Mouse (Mus musculus): ENCODE measurements at regions not wholly inside any gene's neighbourhood (a gene's known extent, or its start where the extent isn't known, plus 50 kb on each side); places are given as distances from the start of the nearest gene placed in this dataset.

DNA sequence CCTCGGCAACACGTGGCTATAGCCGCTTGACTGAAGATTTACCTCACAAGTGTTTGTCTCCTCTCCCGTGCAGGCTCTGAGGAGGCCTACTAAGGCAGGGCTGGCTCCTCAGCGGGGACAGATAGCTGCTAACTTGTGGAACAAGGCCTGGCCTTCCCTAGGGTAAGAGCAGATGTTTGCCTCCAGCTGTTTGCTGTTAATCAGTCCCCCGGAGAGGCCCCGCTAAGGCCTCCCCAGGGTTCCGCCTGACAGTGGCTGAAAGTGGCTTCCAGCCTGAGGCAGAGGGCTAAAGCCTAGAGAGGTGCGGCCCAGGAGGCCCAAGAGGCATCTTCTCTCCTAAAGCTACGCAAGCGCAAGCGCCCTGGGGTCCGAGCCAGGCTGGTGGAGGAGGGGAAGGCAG lies 52.1 kb upstream of the Dlx4 start:
- no peak overlapping the region for H3K4me3 ChIP-seq (ENCODE audit: insufficient read depth in 1 of 2, low read depth in 2 of 2, low read length in 2 of 2)
- 38% methylated on average over 13 of the region's 13 CpGs for WGBS (ENCODE audit: insufficient replicate concordance)
- no peak overlapping the region for H3K27ac ChIP-seq
- H3K9me3 ChIP-seq (ENCODE audit: control insufficient read depth, low read length) = no peaks in the 10 kb centered on the region
- peaks cover 19% of the 10 kb centered on the region for H3K27me3 ChIP-seq (ENCODE audit: control insufficient read depth, insufficient read depth, low read length)
- DNase-seq (ENCODE audit: low read depth in 3 of 3, low spot score in 3 of 3) = no peak
- no peak for TF ChIP-seq EP300 (IDR thresholded peaks at IDR 0.05; ENCODE audit: low read depth)
- no peak for TF ChIP-seq CTCF (IDR thresholded peaks at IDR 0.05; ENCODE audit: low read depth)
- H3K9ac ChIP-seq (replicated peaks) = no peak overlapping the region
- H3K4me2 ChIP-seq (ENCODE audit: low read depth) = no peak overlapping the region
- H3K36me3 ChIP-seq (replicated peaks; ENCODE audit: control insufficient read depth, insufficient read depth, low read depth) = no peaks in the 10 kb centered on the region
- H3K4me1 ChIP-seq (replicated peaks; ENCODE audit: control insufficient read depth in 2 of 2, insufficient read depth in 2 of 2, low read length in 1 of 2) = no peaks in the 10 kb centered on the region
- ATAC-seq (ENCODE audit: insufficient read depth) = no peak

DNA sequence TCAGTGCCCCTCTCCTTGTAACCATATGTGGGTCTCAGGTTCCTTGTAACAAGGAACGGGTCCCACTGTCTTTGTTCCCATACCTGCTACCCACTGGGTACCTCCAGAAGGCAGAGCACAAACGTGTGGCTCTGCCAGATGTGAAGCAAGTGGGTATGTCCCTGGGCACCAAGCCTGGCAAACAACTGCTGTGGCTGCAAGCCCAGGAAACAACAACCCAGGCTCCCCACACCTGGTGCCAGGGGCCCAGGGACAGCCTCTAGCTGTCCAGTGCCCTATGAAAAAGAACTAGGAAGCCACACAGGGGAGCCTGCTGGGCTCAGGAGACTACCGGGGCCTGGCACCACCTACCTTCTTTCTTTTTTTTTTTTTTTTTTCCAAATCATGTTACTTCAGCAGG lies 54.9 kb upstream of the Dlx4 start:
- WGBS (ENCODE audit: insufficient replicate concordance) = 48% methylated on average over 3 of the region's 3 CpGs
- H3K4me3 ChIP-seq (ENCODE audit: insufficient read depth in 1 of 2, low read depth in 2 of 2, low read length in 2 of 2) = no peak overlapping the region
- H3K9me3 ChIP-seq (ENCODE audit: control insufficient read depth, low read length) = no peaks in the 10 kb centered on the region
- H3K36me3 ChIP-seq (replicated peaks; ENCODE audit: control insufficient read depth, insufficient read depth, low read depth) = no peaks in the 10 kb centered on the region
- ATAC-seq (ENCODE audit: insufficient read depth) (no peak), DNase-seq (ENCODE audit: low read depth in 3 of 3, low spot score in 3 of 3) (no peak)
- no peaks in the 10 kb centered on the region for H3K4me1 ChIP-seq (replicated peaks; ENCODE audit: control insufficient read depth in 2 of 2, insufficient read depth in 2 of 2, low read length in 1 of 2)
- no peak overlapping the region for H3K4me2 ChIP-seq (ENCODE audit: low read depth)
- H3K9ac ChIP-seq (replicated peaks) = no peak overlapping the region
- no peak overlapping the region for H3K27ac ChIP-seq
- no peak for TF ChIP-seq EP300 (IDR thresholded peaks at IDR 0.05; ENCODE audit: low read depth)
- no peak for TF ChIP-seq CTCF (IDR thresholded peaks at IDR 0.05; ENCODE audit: low read depth)
- peaks cover 19% of the 10 kb centered on the region for H3K27me3 ChIP-seq (ENCODE audit: control insufficient read depth, insufficient read depth, low read length)

DNA sequence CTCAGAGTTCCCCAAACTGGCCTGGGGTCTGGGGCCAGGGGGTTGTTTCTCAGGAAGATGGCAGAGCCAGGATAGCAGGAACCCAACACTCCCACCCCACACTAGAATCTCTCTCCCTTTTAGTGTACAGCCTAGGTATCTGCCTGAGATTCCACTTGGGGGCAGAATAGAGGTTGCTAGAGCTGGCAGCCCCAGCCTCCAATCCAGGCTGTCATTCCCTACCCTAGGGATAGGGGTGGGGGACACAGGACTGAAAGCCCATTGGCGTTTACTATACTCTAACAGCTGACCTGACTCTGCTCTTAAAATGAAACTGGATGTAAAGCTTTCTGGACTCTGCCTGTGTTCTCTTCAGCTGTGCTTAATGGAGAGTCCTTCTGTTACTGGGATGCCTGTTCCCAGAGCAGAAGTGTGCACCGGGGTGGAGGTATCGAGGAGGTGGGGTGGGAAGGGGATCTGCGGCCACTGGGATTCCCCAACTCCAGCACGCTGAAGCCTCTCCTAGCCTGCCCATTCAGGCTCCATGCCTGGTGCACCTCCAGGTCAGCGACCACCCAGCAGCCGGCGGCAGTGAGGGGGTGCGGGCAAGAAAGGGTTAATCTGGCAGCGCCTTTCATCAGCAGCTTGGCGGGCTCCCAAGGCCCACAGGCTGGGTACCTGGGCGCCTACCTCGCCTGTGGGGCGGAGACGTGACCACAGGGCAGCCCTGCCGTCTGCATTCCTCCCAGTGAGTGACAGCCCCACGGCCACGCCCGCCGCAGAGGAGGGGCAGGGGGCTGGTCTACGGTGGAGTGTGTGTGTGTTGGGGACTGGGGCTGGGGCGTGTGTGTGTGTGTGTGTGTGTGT lies 50.9 kb upstream of the Tac4 start:
- H3K4me2 ChIP-seq (ENCODE audit: low read depth) = peak overlapping the region; percentile 33
- H3K27me3 ChIP-seq (ENCODE audit: control insufficient read depth, insufficient read depth, low read length) = no peaks in the 10 kb centered on the region
- no peaks in the 10 kb centered on the region for H3K36me3 ChIP-seq (replicated peaks; ENCODE audit: control insufficient read depth, insufficient read depth, low read depth)
- H3K4me1 ChIP-seq (replicated peaks; ENCODE audit: control insufficient read depth in 2 of 2, insufficient read depth in 2 of 2, low read length in 1 of 2) = 0 out of 4 replicates have a peak, but pooled peaks cover 0 to 3% of the 10 kb centered on the region in 2 experiments
- no peak overlapping the region for H3K9ac ChIP-seq (replicated peaks)
- no peak for TF ChIP-seq EP300 (IDR thresholded peaks at IDR 0.05; ENCODE audit: low read depth)
- no peak overlapping the region for H3K27ac ChIP-seq
- ATAC-seq (ENCODE audit: insufficient read depth) (peak; percentile 45; the same call in 1 of the 2 replicates), DNase-seq (ENCODE audit: low read depth in 3 of 3, low spot score in 3 of 3) (no peak)
- WGBS (ENCODE audit: insufficient replicate concordance) = 6% methylated on average over 22 of the region's 22 CpGs
- no peaks in the 10 kb centered on the region for H3K9me3 ChIP-seq (ENCODE audit: control insufficient read depth, low read length)
- no peak overlapping the region for H3K4me3 ChIP-seq (ENCODE audit: insufficient read depth in 1 of 2, low read depth in 2 of 2, low read length in 2 of 2)

DNA sequence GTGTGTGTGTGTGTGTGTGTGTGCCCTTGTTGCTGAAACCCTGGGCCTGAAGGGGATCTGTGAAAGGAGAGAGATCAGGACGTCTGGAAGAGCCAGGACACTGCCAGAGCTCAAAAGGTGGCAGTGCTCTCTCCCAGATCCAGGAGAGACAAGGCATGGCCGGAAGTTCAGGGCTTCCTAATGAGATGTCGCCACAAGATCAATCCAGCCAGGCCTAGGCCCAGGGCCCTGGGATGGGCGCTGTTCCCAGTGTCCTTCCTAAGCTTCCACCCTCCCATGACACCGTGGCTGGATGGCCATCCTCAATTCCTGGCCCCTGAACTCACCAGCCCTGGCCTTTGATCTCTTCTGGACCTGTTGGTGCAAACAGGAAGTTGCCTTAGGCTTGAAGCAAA lies 50.3 kb upstream of the Tac4 start:
- 0 out of 4 replicates have a peak, but pooled peaks cover 0 to 3% of the 10 kb centered on the region in 2 experiments for H3K4me1 ChIP-seq (replicated peaks; ENCODE audit: control insufficient read depth in 2 of 2, insufficient read depth in 2 of 2, low read length in 1 of 2)
- ATAC-seq (ENCODE audit: insufficient read depth) = no peak
- no peak overlapping the region for H3K4me3 ChIP-seq (ENCODE audit: insufficient read depth in 1 of 2, low read depth in 2 of 2, low read length in 2 of 2)
- DNase-seq (ENCODE audit: low read depth in 3 of 3, low spot score in 3 of 3) = no peak
- H3K4me2 ChIP-seq (ENCODE audit: low read depth) = no peak overlapping the region; the same call in 1 of the 2 replicates
- H3K27ac ChIP-seq = no peak overlapping the region
- 18% methylated on average over 5 of the region's 5 CpGs for WGBS (ENCODE audit: insufficient replicate concordance)
- H3K9me3 ChIP-seq (ENCODE audit: control insufficient read depth, low read length) = no peaks in the 10 kb centered on the region
- no peaks in the 10 kb centered on the region for H3K36me3 ChIP-seq (replicated peaks; ENCODE audit: control insufficient read depth, insufficient read depth, low read depth)
- H3K9ac ChIP-seq (replicated peaks) = no peak overlapping the region
- TF ChIP-seq CTCF (IDR thresholded peaks at IDR 0.05; ENCODE audit: low read depth) = no peak
- TF ChIP-seq EP300 (IDR thresholded peaks at IDR 0.05; ENCODE audit: low read depth) = no peak
- no peaks in the 10 kb centered on the region for H3K27me3 ChIP-seq (ENCODE audit: control insufficient read depth, insufficient read depth, low read length)

All from liver, embryonic 14.5 days (tissue).